ENCODE assay signal across 19 mouse cellular contexts in genomic region chr7:83558741-83559280, GRCm38 (mm10).
"Had no signal": no experiment of that assay in that cellular context is flagged by ENCODE, and none has a peak within 500 bp of the region (broad histone marks: within the 10 kb centered on the region; RNA-seq: fewer than 3 reads in every experiment).

No protein-coding gene starts in this region.

- ATAC-seq: intestine, embryonic 15.5 days; liver, postnatal 0 days; midbrain, embryonic 13.5 days; midbrain, embryonic 16.5 days had no signal

- H3K9me3 ChIP-seq: intestine, embryonic 15.5 days; limb, embryonic 12.5 days; limb, embryonic 15.5 days; lung, embryonic 15.5 days; megakaryocyte, embryonic 14.5 days; midbrain, embryonic 10.5 days; midbrain, embryonic 13.5 days; neural tube, embryonic 13.5 days had no signal

- H3K4me1 ChIP-seq: intestine, embryonic 15.5 days; limb, embryonic 15.5 days; neural tube, embryonic 13.5 days had no signal

- H3K4me3 ChIP-seq: intestine, embryonic 15.5 days; left cerebral cortex, adult 2 months; limb, embryonic 12.5 days; limb, embryonic 15.5 days; lung, embryonic 15.5 days; megakaryocyte, embryonic 14.5 days; midbrain, embryonic 10.5 days; midbrain, embryonic 13.5 days; myocyte; neural tube, embryonic 13.5 days had no signal

- H3K27ac ChIP-seq: intestine, embryonic 15.5 days; left cerebral cortex, adult 2 months; limb, embryonic 12.5 days; limb, embryonic 15.5 days; liver, embryonic 14.5 days; lung, embryonic 15.5 days; midbrain, embryonic 10.5 days; midbrain, embryonic 13.5 days; neural tube, embryonic 13.5 days had no signal

- H3K9ac ChIP-seq: intestine, embryonic 15.5 days; limb, embryonic 12.5 days; limb, embryonic 15.5 days; liver, embryonic 14.5 days; liver, postnatal 0 days; lung, embryonic 15.5 days; midbrain, embryonic 13.5 days; neural tube, embryonic 13.5 days had no signal

- H3K27me3 ChIP-seq: intestine, embryonic 15.5 days; limb, embryonic 12.5 days; limb, embryonic 15.5 days; lung, embryonic 15.5 days; megakaryocyte, embryonic 14.5 days; midbrain, embryonic 13.5 days; neural tube, embryonic 13.5 days had no signal

- H3K4me2 ChIP-seq: intestine, embryonic 15.5 days; limb, embryonic 12.5 days; limb, embryonic 15.5 days; liver, embryonic 11.5 days; lung, embryonic 15.5 days; midbrain, embryonic 13.5 days; neural tube, embryonic 13.5 days had no signal

- H3K36me3 ChIP-seq: intestine, embryonic 15.5 days; limb, embryonic 12.5 days; limb, embryonic 15.5 days; lung, embryonic 15.5 days; midbrain, embryonic 10.5 days; midbrain, embryonic 13.5 days; neural tube, embryonic 13.5 days had no signal

- DNase-seq: kidney, adult 11 months; layer of hippocampus, postnatal 36 days; liver, postnatal 0 days; lung, postnatal 36 days; thymus, adult 18-20 months; thymus, postnatal 36 days had no signal
